Mouse (Mus musculus) testis, adult 2 months (tissue): ENCODE data around the gene Zfp101.

Experiments used
- CTCF ChIP-seq: fragments of 200-500 bp; IDR thresholded peaks from 2 replicates; pipeline ENCODE4 v1.5.1; 2012; ENCODE audit warnings: low read depth, mild to moderate bottlenecking, inconsistent platforms, low read length, moderate library complexity; ENCODE audit not compliant: control insufficient read depth, insufficient read depth, insufficient replicate concordance
- POLR2A ChIP-seq: fragments of 200-500 bp; IDR thresholded peaks from 2 replicates; pipeline ENCODE4 v1.6.1; 2012; ENCODE audit warnings: low read depth, mild to moderate bottlenecking, inconsistent platforms, low read length, moderate library complexity; ENCODE audit not compliant: control insufficient read depth

DNA sequence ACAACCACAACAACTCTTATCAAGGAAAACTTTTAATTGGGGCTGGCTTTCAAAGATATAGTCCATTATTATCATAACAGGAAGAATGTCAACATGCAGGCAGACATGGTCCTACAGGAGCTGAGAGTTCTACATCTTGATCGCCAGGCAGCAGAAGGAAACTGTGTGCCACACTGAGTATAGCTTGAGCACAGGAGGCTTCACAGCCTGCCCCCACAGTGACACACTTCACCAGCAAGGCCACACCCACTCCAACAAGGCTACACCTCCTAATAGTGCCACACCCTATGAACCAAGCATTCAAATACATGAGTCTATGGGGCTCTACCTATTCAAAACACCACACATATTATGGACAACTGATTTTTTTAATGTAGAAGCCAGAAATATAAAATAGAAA is 41.5 kb downstream of the Zfp101 start:
- TF ChIP-seq CTCF (no peak), POLR2A (no peak)
